Mouse (Mus musculus) limb, embryonic 12.5 days (tissue): ENCODE measurements around the gene 2200002J24Rik. TPM values are rescaled to one million over a fixed set of nuclear protein-coding genes. Genes with fewer than 3 reads are reported as not detected.
A peak's percentile ranks its signal among the peaks of the same experiment; 100 is the strongest.

Experiments used
- ATAC-seq: fragments of 200-750 bp; cut with Nextera tagmentation; 2 replicates; pipeline ENCODE4 v1.8.0; 2017; ENCODE audit warnings: low read depth, moderate TSS enrichment; ENCODE audit not compliant: insufficient number of reproducible peaks, insufficient read depth, low FRiP score, low TSS enrichment
- H3K27ac ChIP-seq: fragments of 300-500 bp; sonication (generic); 2 replicates; pipeline ENCODE4 v1.5.1; 2016; ENCODE audit warnings: mild to moderate bottlenecking, moderate library complexity
- H3K27me3 ChIP-seq: fragments of 300-500 bp; sonication (generic); 2 replicates; pipeline ENCODE4 v1.6.1; 2016; ENCODE audit warnings: mild to moderate bottlenecking, moderate library complexity
- H3K36me3 ChIP-seq: fragments of 300-500 bp; sonication (generic); 2 replicates; pipeline ENCODE4 v1.6.1; 2016; ENCODE audit warnings: mild to moderate bottlenecking, moderate library complexity
- H3K4me1 ChIP-seq: fragments of 300-500 bp; sonication (generic); replicated peaks from 2 replicates; pipeline ENCODE4 v1.6.1; 2016
- H3K4me2 ChIP-seq: fragments of 300-500 bp; sonication (generic); 2 replicates; pipeline ENCODE4 v1.6.1; 2016; ENCODE audit warnings: mild to moderate bottlenecking, moderate library complexity
- H3K4me3 ChIP-seq: fragments of 300-500 bp; sonication (generic); replicated peaks from 2 replicates; pipeline ENCODE4 v1.5.1; 2016; ENCODE audit warnings: mild to moderate bottlenecking
- H3K9ac ChIP-seq: fragments of 300-500 bp; sonication (generic); replicated peaks from 2 replicates; pipeline ENCODE4 v1.6.1; 2016; ENCODE audit warnings: mild to moderate bottlenecking, moderate library complexity
- H3K9me3 ChIP-seq: fragments of 300-500 bp; sonication (generic); 2 replicates; pipeline ENCODE4 v1.6.1; 2016; ENCODE audit warnings: mild to moderate bottlenecking, moderate library complexity
- WGBS: fragments of 180-500 bp; shearing (Covaris S2); methylation state at CpG from one replicate; pipeline ENCODE4 v1.1.7; 2016; 5-methylcytosine and 5-hydroxymethylcytosine counted together
- polyA plus RNA-seq: library from polyadenylated mRNA; unstranded; fragments of >200 nt; fragmentation: Nextera tagmentation; extraction: Ambion mirVana; gene quantifications from 2 replicates; pipeline ENCODE4 v1.2.1, GENCODE M21; 2016

The 2200002J24Rik gene
- not detected in 2 replicates for polyA plus RNA-seq

DNA sequence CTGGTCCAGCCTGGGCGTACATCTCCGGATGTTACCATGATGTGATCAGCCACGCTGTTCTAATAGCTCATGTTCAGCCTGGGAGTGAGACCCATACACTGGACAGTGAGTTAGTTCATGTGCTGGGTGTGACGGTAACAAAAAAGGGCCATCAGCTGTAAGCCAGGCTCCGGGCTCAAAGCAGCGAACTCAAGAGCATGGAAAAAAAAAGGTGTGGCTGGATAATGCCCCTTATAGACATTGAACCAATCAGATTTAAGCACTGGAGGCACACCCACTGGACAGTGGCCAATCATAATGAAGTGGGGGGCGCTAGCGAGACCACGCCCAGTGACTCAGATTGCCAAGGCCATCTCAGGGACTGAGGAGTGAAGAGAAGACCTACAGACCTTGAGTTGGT, at the start of gene 2200002J24Rik:
TSS of gene 2200002J24Rik (plus strand) at position 338 of the 400 bp plus-strand sequence.
- Histone ChIP-seq H3K27ac (no peak within 1 kb of the TSS), H3K27me3 (0 out of 2 replicates have a peak, but pooled peaks cover 8% of the 10 kb centered on the region), H3K9ac (no peak within 1 kb of the TSS), H3K36me3 (no peaks in the 10 kb centered on the region), H3K4me1 (no peaks in the 10 kb centered on the region), H3K4me2 (no peak within 1 kb of the TSS), H3K4me3 (no peak within 1 kb of the TSS), H3K9me3 (peaks cover 3% of the 10 kb centered on the region; the same call in 1 of the 2 replicates)
- ATAC-seq, result no peak
- WGBS, result 40% methylated on average over 9 of the region's 9 CpGs

- ATAC-seq, result peak; percentile 99
- H3K9me3 ChIP-seq, result no peaks in the 10 kb centered on the region
- H3K27ac ChIP-seq, result 0 out of 2 replicates have a peak within 1 kb of the TSS, but pooled peaks have one; percentile 53
- H3K4me2 ChIP-seq, result peak within 1 kb of the TSS; percentile 98
- H3K9ac ChIP-seq, result peak within 1 kb of the TSS; percentile 86
- peaks cover 8% of the 10 kb centered on the region for H3K4me1 ChIP-seq
- WGBS, result 2% methylated on average over 59 of the region's 59 CpGs
- no peaks in the 10 kb centered on the region for H3K27me3 ChIP-seq
- peaks cover 71% of the 10 kb centered on the region for H3K36me3 ChIP-seq
- H3K4me3 ChIP-seq, result peak within 1 kb of the TSS; percentile 90
These were observed 48.9 kb upstream of the 2200002J24Rik start, which contains the start of gene Rbm42 for GRCm38 (mm10) chr7:30649591-30650540. Gene Rbm42 (minus strand): TSS chr7:30650317.

- ATAC-seq, result peak; percentile 86
- no peaks in the 10 kb centered on the region for H3K27me3 ChIP-seq
- H3K27ac ChIP-seq, result peak within 1 kb of the TSS; percentile 41; the same call in 1 of the 2 replicates
- H3K36me3 ChIP-seq, result peaks cover 29% of the 10 kb centered on the region
- H3K9ac ChIP-seq, result peak within 1 kb of the TSS; percentile 70
- under 1% methylated on average over 34 of the region's 34 CpGs for WGBS
- H3K4me2 ChIP-seq, result peak within 1 kb of the TSS; percentile 81
- no peaks in the 10 kb centered on the region for H3K9me3 ChIP-seq
- H3K4me3 ChIP-seq, result peak within 1 kb of the TSS; percentile 64
- H3K4me1 ChIP-seq, result peaks cover 8% of the 10 kb centered on the region
These were observed 34.1 kb upstream of the 2200002J24Rik start, which contains the start of gene Haus5 for GRCm38 (mm10) chr7:30664529-30665200. Gene Haus5 (minus strand): TSS chr7:30664994.

- 7% methylated on average over 11 of the region's 11 CpGs for WGBS
- ATAC-seq, result no peak; the same call in 1 of the 2 replicates
- Histone ChIP-seq H3K36me3 (peaks cover 23% of the 10 kb centered on the region), H3K27me3 (no peaks in the 10 kb centered on the region), H3K27ac (peak overlapping the region; percentile 41; the same call in 1 of the 2 replicates), H3K4me2 (peak overlapping the region; percentile 81), H3K9ac (peak overlapping the region; percentile 70), H3K4me3 (peak overlapping the region; percentile 64), H3K9me3 (no peaks in the 10 kb centered on the region), H3K4me1 (peaks cover 8% of the 10 kb centered on the region)
These were observed 33.4 kb upstream of the 2200002J24Rik start for GRCm38 (mm10) chr7:30665321-30665720.

- no peak overlapping the region for H3K9ac ChIP-seq
- no peaks in the 10 kb centered on the region; the same call in 1 of the 2 replicates for H3K27me3 ChIP-seq
- no peak overlapping the region for H3K4me2 ChIP-seq
- no peak overlapping the region for H3K4me3 ChIP-seq
- no peak overlapping the region for H3K27ac ChIP-seq
- no peaks in the 10 kb centered on the region for H3K9me3 ChIP-seq
- peaks cover 6% of the 10 kb centered on the region for H3K4me1 ChIP-seq
- no peaks in the 10 kb centered on the region for H3K36me3 ChIP-seq
- ATAC-seq, result no peak
- WGBS, result 41% methylated on average over 3 of the region's 3 CpGs
These were observed 29.5 kb upstream of the 2200002J24Rik start for GRCm38 (mm10) chr7:30669229-30669628.

DNA sequence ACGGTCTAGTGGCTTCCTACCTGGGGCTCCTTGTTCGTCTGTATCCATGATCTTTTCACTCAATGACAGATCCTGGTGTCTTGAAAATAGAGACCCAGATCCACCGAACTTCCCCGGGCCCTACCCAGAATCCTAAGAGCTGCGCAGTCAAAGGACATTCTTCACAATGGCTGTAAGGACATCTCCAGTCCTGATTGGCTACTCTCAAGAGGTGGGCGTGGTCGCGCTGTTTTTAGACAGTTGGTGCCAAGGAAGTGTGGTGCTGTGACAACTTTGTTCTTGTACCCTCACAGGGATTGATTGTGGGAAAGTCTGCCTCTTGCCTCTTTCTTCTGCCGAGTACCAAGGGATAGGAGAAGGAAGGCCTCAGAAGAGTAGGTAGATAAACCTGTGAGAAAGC, 27.2 kb upstream of the 2200002J24Rik start, which contains the start of gene Pmis2:
TSS of gene Pmis2 (minus strand) at position 126 of the 400 bp plus-strand sequence.
- H3K36me3 ChIP-seq, result no peaks in the 10 kb centered on the region
- no peaks in the 10 kb centered on the region for H3K4me1 ChIP-seq
- H3K4me3 ChIP-seq, result no peak within 1 kb of the TSS
- H3K4me2 ChIP-seq, result no peak within 1 kb of the TSS
- no peaks in the 10 kb centered on the region for H3K9me3 ChIP-seq
- no peak for ATAC-seq
- no peak within 1 kb of the TSS for H3K27ac ChIP-seq
- WGBS, result 60% methylated on average over 9 of the region's 9 CpGs
- H3K27me3 ChIP-seq, result no peaks in the 10 kb centered on the region; the same call in 1 of the 2 replicates
- no peak within 1 kb of the TSS for H3K9ac ChIP-seq

- H3K9me3 ChIP-seq, result no peaks in the 10 kb centered on the region
- no peaks in the 10 kb centered on the region for H3K4me1 ChIP-seq
- H3K4me2 ChIP-seq, result no peak overlapping the region
- 72% methylated on average over 5 of the region's 5 CpGs for WGBS
- no peak for ATAC-seq
- no peak overlapping the region for H3K4me3 ChIP-seq
- no peak overlapping the region for H3K9ac ChIP-seq
- no peak overlapping the region for H3K27ac ChIP-seq
- no peaks in the 10 kb centered on the region for H3K36me3 ChIP-seq
- H3K27me3 ChIP-seq, result no peaks in the 10 kb centered on the region
These were observed 20.3 kb upstream of the 2200002J24Rik start for GRCm38 (mm10) chr7:30678263-30678975.

GRCm38 (mm10) chr7:30681897-30682296, 16.8 kb upstream of the 2200002J24Rik start:
- Histone ChIP-seq H3K4me3 (no peak overlapping the region), H3K27me3 (peaks cover 7% of the 10 kb centered on the region), H3K4me1 (no peaks in the 10 kb centered on the region), H3K4me2 (no peak overlapping the region), H3K9ac (no peak overlapping the region), H3K9me3 (no peaks in the 10 kb centered on the region), H3K36me3 (no peaks in the 10 kb centered on the region), H3K27ac (no peak overlapping the region)
- WGBS, result 64% methylated on average over 5 of the region's 5 CpGs
- no peak for ATAC-seq

- H3K4me3 ChIP-seq, result no peak overlapping the region
- H3K27me3 ChIP-seq, result peaks cover 22% of the 10 kb centered on the region
- no peaks in the 10 kb centered on the region for H3K9me3 ChIP-seq
- 81% methylated on average over 2 of the region's 2 CpGs for WGBS
- no peak overlapping the region for H3K4me2 ChIP-seq
- no peak overlapping the region for H3K27ac ChIP-seq
- H3K9ac ChIP-seq, result no peak overlapping the region
- no peak for ATAC-seq
- H3K36me3 ChIP-seq, result no peaks in the 10 kb centered on the region
- no peaks in the 10 kb centered on the region for H3K4me1 ChIP-seq
These were observed 15.3 kb upstream of the 2200002J24Rik start for GRCm38 (mm10) chr7:30683425-30683824.

DNA sequence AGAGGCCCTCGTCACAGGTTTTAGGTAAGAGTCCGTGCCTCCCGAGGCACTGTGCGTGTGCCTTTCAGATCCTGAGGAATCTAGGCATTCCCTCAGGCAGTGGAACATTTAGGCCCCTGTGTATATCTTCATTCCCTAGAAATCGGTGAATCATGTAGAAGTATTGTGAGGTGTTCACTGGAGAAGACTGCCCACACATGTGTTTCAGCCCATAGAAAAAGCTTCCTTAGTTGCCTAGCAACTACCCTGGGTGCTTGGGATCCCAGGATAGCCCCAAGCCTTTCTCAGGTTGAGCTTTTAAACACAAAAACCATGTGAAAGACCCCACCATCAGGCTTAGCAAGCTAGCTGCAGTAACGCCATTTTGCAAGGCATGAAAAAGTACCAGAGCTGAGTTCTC, 10.4 kb upstream of the 2200002J24Rik start:
- no peaks in the 10 kb centered on the region for H3K4me1 ChIP-seq
- 77% methylated on average over 6 of the region's 6 CpGs for WGBS
- no peaks in the 10 kb centered on the region for H3K36me3 ChIP-seq
- no peak overlapping the region for H3K9ac ChIP-seq
- no peak for ATAC-seq
- no peak overlapping the region for H3K27ac ChIP-seq
- H3K4me2 ChIP-seq, result no peak overlapping the region
- no peak overlapping the region for H3K4me3 ChIP-seq
- H3K27me3 ChIP-seq, result peaks cover 23% of the 10 kb centered on the region
- H3K9me3 ChIP-seq, result no peaks in the 10 kb centered on the region
